Mouse (Mus musculus): ENCODE data around the gene Arid1a. TPM values are rescaled to one million over a fixed set of nuclear protein-coding genes. Genes with fewer than 3 reads are reported as not detected.
"Not testable (repeated sequence)": the region's sequence is repeated elsewhere in the genome, so short reads cannot be mapped to it uniquely, and the experiment has no call there.

The Arid1a gene
- polyA plus RNA-seq, 1 experiment from 2014 or later, result 31.5 TPM

DNA sequence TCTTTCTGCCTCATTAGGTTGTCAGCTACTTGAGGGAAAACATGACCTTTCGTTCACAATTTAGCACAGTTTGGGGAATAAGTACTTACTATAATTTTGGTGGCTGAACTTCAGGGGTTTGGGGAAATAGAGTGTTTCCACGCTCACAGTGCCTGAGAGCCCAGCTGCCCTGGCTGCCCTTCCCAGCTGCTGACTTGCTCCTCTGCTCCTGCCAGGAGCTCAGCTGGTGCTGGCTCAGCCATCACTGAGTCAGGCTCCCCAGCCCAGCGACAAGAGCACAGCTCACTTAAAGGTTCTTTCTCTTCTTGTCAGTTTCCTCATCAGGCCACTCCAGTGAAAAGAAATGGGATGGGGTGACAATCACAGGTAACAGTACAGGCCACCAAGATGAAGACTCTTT is 88.0 kb downstream of the Arid1a start:
- Histone ChIP-seq H3K27ac (no peak overlapping the region), H3K9me3 (no peaks in the 10 kb centered on the region), H3K36me3 (peaks cover 34% of the 10 kb centered on the region), H3K4me3 (no peak overlapping the region), H3K27me3 (ENCODE audit: insufficient read depth, poor library complexity, severe bottlenecking) (no peaks in the 10 kb centered on the region), H3K4me1 (peaks cover 38% of the 10 kb centered on the region)
- 77% methylated on average over 3 of the region's 3 CpGs for whole genome bisulfite sequencing
- no peak for DNase-seq (ENCODE audit: low spot score)

DNA sequence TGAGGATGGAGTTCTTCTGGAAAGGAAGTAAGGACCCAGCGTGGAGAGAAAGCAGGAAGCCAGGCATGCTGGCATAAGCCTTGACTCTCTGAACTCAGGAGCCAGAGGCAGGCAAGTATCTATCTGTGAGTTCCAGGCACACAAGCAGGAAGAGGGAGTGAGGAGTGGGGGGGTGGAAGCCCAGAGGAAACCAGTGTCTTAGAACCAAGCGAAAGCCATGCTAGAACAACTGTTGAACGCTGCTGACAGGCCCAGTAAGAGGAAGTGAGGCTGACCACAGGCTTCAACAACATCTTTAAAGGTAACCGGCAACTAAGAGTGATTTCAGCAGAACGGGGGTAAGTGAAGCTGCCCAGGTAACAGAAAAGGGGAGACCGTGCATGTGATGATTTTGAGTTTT is 90.4 kb downstream of the Arid1a start:
- no peaks in the 10 kb centered on the region for H3K9me3 ChIP-seq
- DNase-seq (ENCODE audit: low spot score), result no peak
- 65% methylated on average over 6 of the region's 6 CpGs for WGBS
- H3K4me1 ChIP-seq, result peaks cover 20% of the 10 kb centered on the region
- H3K36me3 ChIP-seq, result peaks cover 45% of the 10 kb centered on the region
- H3K27me3 ChIP-seq (ENCODE audit: insufficient read depth, poor library complexity, severe bottlenecking), result no peaks in the 10 kb centered on the region
- H3K4me3 ChIP-seq, result no peak overlapping the region
- no peak overlapping the region for H3K27ac ChIP-seq

DNA sequence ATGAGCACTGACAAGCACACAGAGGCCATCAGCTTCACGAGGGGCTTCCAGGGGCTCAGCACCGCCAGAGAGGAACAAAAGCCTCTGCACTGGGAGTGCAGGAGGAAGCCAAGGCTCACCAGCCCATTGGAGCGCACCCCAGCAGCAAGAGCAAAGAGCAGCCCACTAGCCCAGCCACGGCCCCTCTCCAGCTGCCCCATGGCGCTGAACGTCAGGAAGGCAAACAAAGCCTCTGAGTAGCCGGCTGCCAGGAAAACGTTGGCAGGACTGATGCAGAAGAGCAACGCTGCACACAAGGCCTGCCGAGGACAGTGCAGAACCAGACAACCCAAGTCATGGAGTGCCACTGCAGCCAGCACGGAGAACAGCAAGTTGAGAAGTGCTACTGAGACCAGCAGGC is 91.5 kb downstream of the Arid1a start:
- WGBS, result 70% methylated on average over 11 of the region's 11 CpGs
- H3K9me3 ChIP-seq, result no peaks in the 10 kb centered on the region
- H3K36me3 ChIP-seq, result peaks cover 45% of the 10 kb centered on the region
- H3K27ac ChIP-seq, result 0 out of 2 replicates have a peak overlapping the region, but pooled peaks have one; percentile 25
- no peaks in the 10 kb centered on the region for H3K27me3 ChIP-seq (ENCODE audit: insufficient read depth, poor library complexity, severe bottlenecking)
- no peak overlapping the region for H3K4me3 ChIP-seq
- no peak for DNase-seq (ENCODE audit: low spot score)
- peaks cover 22% of the 10 kb centered on the region for H3K4me1 ChIP-seq

DNA sequence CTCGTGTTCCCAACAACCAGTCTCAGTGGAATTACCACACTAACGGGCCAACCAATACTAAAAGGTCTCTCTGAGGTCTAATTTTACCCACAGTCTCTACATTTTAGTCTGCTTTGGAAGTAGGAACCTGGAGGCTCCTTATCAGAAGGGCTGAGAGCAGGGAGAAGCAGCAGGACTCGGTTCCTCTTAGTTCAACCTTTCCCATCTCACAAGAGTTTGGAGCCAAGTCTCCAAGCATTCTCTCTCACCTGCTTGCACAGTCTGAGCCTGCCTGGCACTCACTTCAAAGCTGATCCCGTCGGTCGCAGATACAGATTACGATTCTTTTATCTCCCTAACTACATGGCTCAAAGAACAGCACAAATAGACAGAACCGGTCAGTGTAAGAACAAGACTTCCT is 93.6 kb downstream of the Arid1a start:
- WGBS, result 67% methylated on average over 8 of the region's 8 CpGs
- no peaks in the 10 kb centered on the region for H3K9me3 ChIP-seq
- peaks cover 40% of the 10 kb centered on the region for H3K4me1 ChIP-seq
- no peaks in the 10 kb centered on the region for H3K27me3 ChIP-seq (ENCODE audit: insufficient read depth, poor library complexity, severe bottlenecking)
- no peak overlapping the region for H3K4me3 ChIP-seq
- no peak for DNase-seq (ENCODE audit: low spot score)
- H3K36me3 ChIP-seq, result peaks cover 36% of the 10 kb centered on the region
- H3K27ac ChIP-seq, result no peak overlapping the region

DNA sequence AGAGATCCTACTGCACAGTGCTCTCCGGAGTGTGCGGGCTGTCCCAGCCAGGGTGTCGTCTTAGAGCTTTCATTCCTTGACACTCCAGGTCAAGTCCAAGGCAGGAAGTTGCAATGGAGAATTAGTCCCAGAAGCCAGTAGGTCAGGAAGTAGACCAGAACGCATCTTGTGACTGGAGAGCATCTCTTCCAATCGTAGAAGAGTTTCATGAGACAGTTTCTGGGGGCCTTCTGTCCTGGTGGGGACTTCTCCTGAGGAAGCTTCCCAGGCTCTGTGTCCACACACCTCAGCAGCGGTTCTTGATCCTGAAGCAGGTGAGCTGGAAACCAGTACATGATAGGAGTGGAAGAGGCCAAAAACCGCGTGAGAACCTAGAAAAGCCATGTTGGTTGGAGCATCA is 94.1 kb downstream of the Arid1a start:
- no peak overlapping the region for H3K4me3 ChIP-seq
- peaks cover 33% of the 10 kb centered on the region for H3K36me3 ChIP-seq

DNA sequence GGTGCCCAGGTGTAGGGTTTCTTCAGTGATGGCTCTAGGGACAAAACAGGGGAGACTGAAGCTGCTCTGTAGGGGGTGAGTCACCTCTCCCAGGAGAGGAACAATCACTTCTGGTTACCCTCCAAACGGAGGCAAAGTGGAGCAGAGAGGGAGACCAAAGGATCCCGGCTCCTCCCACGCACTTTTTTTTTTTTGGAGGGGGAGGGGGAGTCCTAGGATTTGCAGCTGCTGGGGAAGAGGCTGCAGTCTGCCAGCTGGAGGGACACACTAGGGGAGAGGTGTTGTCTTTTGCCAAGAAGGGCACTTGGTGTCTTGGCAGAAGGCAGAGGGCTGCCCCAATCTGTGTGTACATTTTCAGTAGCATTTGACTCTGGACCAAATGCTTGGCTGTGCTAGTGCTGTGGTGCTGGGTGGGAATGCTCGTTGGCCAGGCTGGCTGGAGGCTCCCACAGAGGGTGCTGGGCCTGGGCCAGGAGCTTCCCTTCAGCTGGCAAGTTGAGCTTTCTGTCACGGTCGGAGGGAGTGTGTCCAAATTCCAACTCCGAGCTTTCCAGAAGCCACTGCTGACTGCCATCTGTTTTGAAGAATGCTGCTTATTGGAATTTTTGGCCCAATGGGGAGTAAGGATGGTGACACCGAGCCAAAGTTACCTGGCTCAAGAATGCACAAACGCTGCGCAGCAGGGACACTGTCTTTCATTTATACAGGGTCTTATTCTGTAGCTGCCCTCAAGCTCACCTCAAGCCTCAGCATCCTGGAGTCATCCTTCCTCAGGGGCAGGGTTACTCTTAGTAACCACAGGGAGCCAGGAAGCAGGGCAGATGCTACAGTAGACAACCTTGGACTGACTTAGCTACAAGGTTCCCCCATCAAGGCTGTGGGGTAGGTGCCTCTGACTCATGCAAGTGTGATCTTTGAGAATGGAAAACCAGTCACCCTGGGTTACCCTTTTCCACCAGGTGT is 96.1 kb downstream of the Arid1a start:
- Histone ChIP-seq H3K27me3 (ENCODE audit: insufficient read depth, poor library complexity, severe bottlenecking) (no peaks in the 10 kb centered on the region), H3K27ac (peak overlapping the region; percentile 82), H3K4me1 (peaks cover 39% of the 10 kb centered on the region), H3K36me3 (peaks cover 26% of the 10 kb centered on the region), H3K4me3 (peak overlapping the region; percentile 48), H3K9me3 (no peaks in the 10 kb centered on the region)
- DNase-seq (ENCODE audit: low spot score), result no peak
- 17% methylated on average over 10 of the region's 10 CpGs for whole genome bisulfite sequencing

More for the DNA sequence above, 94.1 kb downstream of the Arid1a start:
- 88% methylated on average over 8 of the region's 8 CpGs for WGBS
- no peak for DNase-seq (ENCODE audit: low spot score)
- no peaks in the 10 kb centered on the region for H3K27me3 ChIP-seq (ENCODE audit: insufficient read depth, poor library complexity, severe bottlenecking)
- peaks cover 40% of the 10 kb centered on the region for H3K4me1 ChIP-seq
- no peak overlapping the region for H3K27ac ChIP-seq
- H3K9me3 ChIP-seq, result no peaks in the 10 kb centered on the region

DNA sequence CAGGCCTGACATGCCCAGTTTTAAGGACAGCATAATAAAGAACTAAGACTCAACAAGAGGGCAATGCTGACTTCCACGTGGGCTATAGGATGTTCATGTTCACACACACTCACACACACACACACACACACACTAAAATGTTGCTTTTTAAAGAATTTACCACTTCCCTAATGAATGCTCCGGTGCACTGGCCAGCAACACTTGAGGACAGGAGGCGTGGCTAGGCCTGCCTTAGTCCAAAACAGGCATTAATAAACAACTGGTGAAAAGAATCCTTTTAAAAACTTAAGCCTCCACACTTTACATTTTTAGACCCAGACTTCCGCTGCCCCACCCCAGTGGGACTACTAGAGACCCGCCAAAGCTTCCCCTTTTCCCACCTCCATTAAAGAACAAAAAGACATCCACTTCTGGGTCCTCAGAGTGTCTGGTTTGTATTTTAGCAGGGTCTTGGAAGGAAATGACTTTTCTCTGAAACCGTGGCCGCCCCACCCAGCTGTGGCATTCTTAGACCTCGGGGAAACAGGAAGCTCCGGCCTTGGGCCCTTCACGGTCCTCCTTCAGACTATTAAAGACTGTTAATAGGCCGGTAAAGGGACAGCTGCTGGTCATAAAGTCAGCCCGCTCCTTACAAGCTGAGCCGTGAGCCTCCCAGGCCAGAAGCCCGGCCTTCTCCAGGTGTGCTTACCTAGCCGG is 96.9 kb downstream of the Arid1a start:
- Histone ChIP-seq H3K27ac (peak overlapping the region; percentile 82), H3K4me1 (peaks cover 31% of the 10 kb centered on the region), H3K27me3 (ENCODE audit: insufficient read depth, poor library complexity, severe bottlenecking) (no peaks in the 10 kb centered on the region), H3K4me3 (peak overlapping the region; percentile 48), H3K9me3 (no peaks in the 10 kb centered on the region), H3K36me3 (peaks cover 17% of the 10 kb centered on the region)
- DNase-seq (ENCODE audit: low spot score), result no peak
- 12% methylated on average over 15 of the region's 15 CpGs for WGBS

DNA sequence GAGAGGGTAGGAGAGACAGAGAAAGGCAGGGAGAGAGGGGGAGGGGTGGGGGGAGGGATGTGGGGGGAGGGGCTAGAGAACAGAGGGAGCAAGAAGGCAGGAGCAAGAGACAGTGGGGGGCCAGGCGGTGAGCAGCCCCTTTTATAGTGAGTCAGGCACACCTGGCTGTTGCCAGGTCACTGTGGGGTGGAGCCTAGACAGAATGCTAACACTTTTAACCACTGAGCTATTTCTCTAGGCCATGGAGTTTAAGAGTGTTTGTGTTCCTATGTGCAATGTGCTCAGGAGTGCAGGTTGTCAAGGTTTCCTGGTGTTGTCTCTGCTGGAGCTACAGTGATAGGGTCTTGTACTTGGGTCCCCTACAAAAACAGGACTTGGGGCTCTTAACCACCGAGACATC is 97.8 kb downstream of the Arid1a start:
- DNase-seq (ENCODE audit: low spot score), result no peak
- no peaks in the 10 kb centered on the region for H3K27me3 ChIP-seq (ENCODE audit: insufficient read depth, poor library complexity, severe bottlenecking)
- peaks cover 13% of the 10 kb centered on the region for H3K36me3 ChIP-seq
- no peak overlapping the region for H3K4me3 ChIP-seq
- peaks cover 31% of the 10 kb centered on the region for H3K4me1 ChIP-seq
- WGBS, result 46% methylated on average over 2 of the region's 2 CpGs
- H3K9me3 ChIP-seq, result no peaks in the 10 kb centered on the region
- H3K27ac ChIP-seq, result no peak overlapping the region

DNA sequence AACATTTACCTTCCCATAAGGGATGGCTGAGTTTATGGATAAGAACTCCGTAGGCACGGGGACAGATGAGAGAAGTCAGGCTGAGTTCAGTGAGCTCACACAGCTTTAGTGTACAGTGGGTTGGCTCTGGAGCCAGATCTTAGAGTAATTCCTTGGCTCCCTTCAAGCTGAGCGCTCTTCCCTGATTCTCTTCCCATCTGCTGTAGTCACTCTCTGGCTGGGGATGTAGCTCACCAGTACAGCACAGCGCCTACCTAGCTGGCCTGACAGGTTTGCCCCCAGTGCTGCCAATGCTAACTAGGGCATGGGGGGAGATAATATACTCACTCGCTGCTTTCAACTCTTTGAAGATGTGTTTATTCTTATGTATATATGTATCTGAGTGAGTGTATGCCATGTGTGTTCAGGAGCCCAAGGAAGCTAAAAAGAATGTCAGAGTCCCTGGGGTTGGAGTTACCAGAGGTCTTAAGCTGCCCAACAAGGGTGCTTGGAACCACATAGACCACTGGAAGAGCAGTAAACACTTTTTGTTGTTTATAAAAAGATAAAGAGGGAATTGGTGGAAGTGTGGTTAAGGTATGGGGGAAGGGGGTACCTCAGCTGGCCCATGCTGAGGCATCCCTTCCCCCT is 98.6 kb downstream of the Arid1a start:
- Histone ChIP-seq H3K36me3 (peaks cover 12% of the 10 kb centered on the region), H3K27ac (no peak overlapping the region), H3K27me3 (ENCODE audit: insufficient read depth, poor library complexity, severe bottlenecking) (no peaks in the 10 kb centered on the region), H3K9me3 (no peaks in the 10 kb centered on the region), H3K4me3 (no peak overlapping the region), H3K4me1 (peaks cover 31% of the 10 kb centered on the region)
- WGBS, result 57% methylated on average over 5 of the region's 5 CpGs
- DNase-seq (ENCODE audit: low spot score), result no peak

DNA sequence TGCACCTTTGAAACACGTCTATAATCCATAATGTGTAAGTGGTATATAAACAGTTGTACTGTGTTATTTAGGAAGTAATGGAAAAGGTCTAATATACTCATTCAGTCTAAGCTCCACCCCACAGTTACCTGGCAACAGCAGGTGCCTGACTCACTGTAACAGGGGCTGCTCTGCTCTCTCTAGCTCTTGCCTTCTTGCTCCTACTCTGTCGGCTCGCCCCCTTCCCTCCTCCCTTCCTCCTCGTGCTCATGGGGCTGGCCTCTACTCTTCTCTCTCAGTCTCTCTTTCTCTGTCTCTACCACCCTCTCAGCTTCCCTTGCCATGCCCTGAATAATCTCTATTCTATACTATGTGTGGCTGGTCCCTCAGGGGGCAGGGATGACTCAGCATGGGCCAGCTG is 99.6 kb downstream of the Arid1a start:
- peaks cover 3% of the 10 kb centered on the region for H3K36me3 ChIP-seq

DNA sequence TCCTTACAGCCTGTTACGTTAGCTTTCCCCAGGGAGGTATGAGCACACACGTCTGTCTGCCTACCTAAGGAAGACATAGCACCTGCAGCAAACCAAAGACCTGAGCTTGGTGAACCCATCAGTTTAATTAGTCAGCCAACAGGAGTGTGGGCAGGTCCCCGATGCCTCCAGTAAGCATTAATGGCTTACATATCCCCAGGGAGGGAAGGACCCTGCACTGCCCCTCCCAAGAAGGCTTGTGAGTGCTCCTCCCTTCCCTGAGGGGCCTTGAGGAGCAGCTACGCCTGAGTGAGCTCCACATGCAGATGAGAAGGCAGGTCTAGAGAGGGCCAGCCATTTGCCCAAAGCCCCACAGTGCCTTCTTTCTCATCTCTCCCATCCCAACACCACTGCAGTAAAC is 100.3 kb downstream of the Arid1a start:
- Histone ChIP-seq H3K4me1 (peaks cover 31% of the 10 kb centered on the region), H3K36me3 (no peaks in the 10 kb centered on the region), H3K27me3 (ENCODE audit: insufficient read depth, poor library complexity, severe bottlenecking) (no peaks in the 10 kb centered on the region), H3K4me3 (no peak overlapping the region), H3K27ac (no peak overlapping the region), H3K9me3 (no peaks in the 10 kb centered on the region)
- DNase-seq (ENCODE audit: low spot score), result no peak
- WGBS, result 60% methylated on average over 4 of the region's 4 CpGs

More for the DNA sequence above, 99.6 kb downstream of the Arid1a start:
- no peak for DNase-seq (ENCODE audit: low spot score)
- WGBS, result 26% methylated on average over 4 of the region's 4 CpGs
- no peak overlapping the region for H3K27ac ChIP-seq
- H3K4me3 ChIP-seq, result no peak overlapping the region
- no peaks in the 10 kb centered on the region for H3K27me3 ChIP-seq (ENCODE audit: insufficient read depth, poor library complexity, severe bottlenecking)
- H3K4me1 ChIP-seq, result peaks cover 31% of the 10 kb centered on the region
- no peaks in the 10 kb centered on the region for H3K9me3 ChIP-seq

DNA sequence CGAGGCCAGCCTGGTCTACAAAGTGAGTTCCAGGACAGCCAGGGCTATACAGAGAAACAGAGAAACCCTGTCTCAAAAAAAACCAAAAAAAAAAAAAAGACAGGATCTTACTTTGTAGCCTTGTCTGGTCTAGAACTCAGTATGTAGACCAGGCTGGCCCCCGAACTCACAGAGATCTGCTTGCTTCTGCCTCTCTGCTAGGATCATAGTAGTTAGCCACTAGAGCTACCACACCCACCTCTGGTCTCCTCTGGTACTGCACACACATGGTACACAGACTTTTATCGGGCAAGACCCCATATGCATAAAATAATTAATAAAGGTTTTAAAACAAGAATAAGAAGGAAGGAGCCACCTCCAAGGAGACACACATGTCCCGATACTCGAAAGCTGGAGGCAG is 102.5 kb downstream of the Arid1a start:
- H3K27ac ChIP-seq; H3K4me3 ChIP-seq; H3K4me1 ChIP-seq; DNase-seq (ENCODE audit: low spot score); H3K36me3 ChIP-seq; H3K9me3 ChIP-seq; H3K27me3 ChIP-seq (ENCODE audit: insufficient read depth, poor library complexity, severe bottlenecking): not testable (repeated sequence)
- 94% methylated on average over 5 of the region's 5 CpGs for WGBS

DNA sequence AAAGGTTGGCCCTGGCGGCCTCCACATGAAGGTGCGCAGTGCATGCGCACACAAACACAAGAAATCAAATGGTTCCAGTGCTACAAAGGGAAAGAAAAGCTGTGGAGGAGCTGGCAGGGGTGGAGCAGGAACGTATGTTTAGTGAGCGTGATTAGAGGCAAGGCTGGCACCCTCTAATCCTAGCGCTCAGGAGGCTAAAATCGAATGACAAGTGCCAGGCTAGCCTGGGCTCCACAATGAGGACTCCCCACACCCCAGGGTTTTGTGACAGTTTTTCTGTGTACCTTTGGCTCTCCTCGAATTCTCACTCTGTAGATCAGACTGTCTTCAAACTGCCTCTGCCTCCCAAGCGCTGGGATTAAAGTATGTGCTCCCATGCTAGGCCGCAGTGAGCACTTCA is 103.8 kb downstream of the Arid1a start:
- Histone ChIP-seq H3K27ac (no peak overlapping the region), H3K9me3 (no peaks in the 10 kb centered on the region), H3K4me3 (no peak overlapping the region), H3K27me3 (ENCODE audit: insufficient read depth, poor library complexity, severe bottlenecking) (no peaks in the 10 kb centered on the region), H3K4me1 (no peaks in the 10 kb centered on the region; the same call in none of the 2 replicates), H3K36me3 (no peaks in the 10 kb centered on the region)
- WGBS, result 77% methylated on average over 10 of the region's 10 CpGs
- DNase-seq (ENCODE audit: low spot score), result no peak

All from heart, embryonic 10.5 days (tissue).